Mouse (Mus musculus): ENCODE data around the gene Ltbp3.

- TF ChIP-seq CTCF (IDR thresholded peaks at IDR 0.05; ENCODE audit: control insufficient read depth, insufficient read depth, insufficient replicate concordance, low read depth, low read length), result no peak
- no peak for TF ChIP-seq POLR2A (IDR thresholded peaks at IDR 0.05; ENCODE audit: control insufficient read depth, low read depth, low read length)
These were observed 50.6 kb downstream of the Ltbp3 start for GRCm38 (mm10) chr19:5791329-5791728.

Data from testis, adult 2 months (tissue).